Mouse (Mus musculus) limb, embryonic 11.5 days (tissue): ENCODE measurements around the gene 4930507D05Rik. TPM values are rescaled to one million over a fixed set of nuclear protein-coding genes. Genes with fewer than 3 reads are reported as not detected.
A peak's percentile ranks its signal among the peaks of the same experiment; 100 is the strongest.

Experiments used
- ATAC-seq: fragments of 200-750 bp; cut with Nextera tagmentation; 2 replicates; pipeline ENCODE4 v1.8.0; 2017; ENCODE audit warnings: low read depth; ENCODE audit not compliant: insufficient number of reproducible peaks, low FRiP score, low TSS enrichment
- DNase-seq: peaks from one replicate; pipeline ENCODE4 v3.0.0-alpha.2; 2015; ENCODE audit warnings: low spot score
- H3K27ac ChIP-seq: fragments of 300-500 bp; sonication (generic); replicated peaks from 2 replicates; pipeline ENCODE4 v1.5.1; 2014; ENCODE audit warnings: low read depth, mild to moderate bottlenecking, low read length
- H3K27me3 ChIP-seq: fragments of 300-500 bp; sonication (generic); 2 replicates; pipeline ENCODE4 v1.6.1; 2014; ENCODE audit warnings: mild to moderate bottlenecking, low read length, mixed read lengths; ENCODE audit not compliant: control insufficient read depth, insufficient read depth
- H3K36me3 ChIP-seq: fragments of 300-500 bp; sonication (generic); 2 replicates; pipeline ENCODE4 v1.6.1; 2014; ENCODE audit warnings: mild to moderate bottlenecking, low read length, moderate library complexity, mixed read lengths; ENCODE audit not compliant: control insufficient read depth, insufficient read depth
- H3K4me1 ChIP-seq: fragments of 300-500 bp; sonication (generic); 2 replicates; pipeline ENCODE4 v1.6.1; 2014; ENCODE audit warnings: low read length, mixed read lengths; ENCODE audit not compliant: control insufficient read depth, insufficient read depth
- H3K4me2 ChIP-seq: fragments of 300-500 bp; sonication (generic); 2 replicates; pipeline ENCODE4 v1.6.1; 2014; ENCODE audit warnings: low read depth, mild to moderate bottlenecking, moderate library complexity; ENCODE audit not compliant: severe bottlenecking
- H3K4me3 ChIP-seq: fragments of 300-500 bp; sonication (generic); 2 replicates; pipeline ENCODE4 v1.5.1; 2014; ENCODE audit warnings: low read depth, low read length
- H3K9ac ChIP-seq: fragments of 300-500 bp; sonication (generic); 2 replicates; pipeline ENCODE4 v1.6.1; 2014; ENCODE audit warnings: mild to moderate bottlenecking, low read length
- H3K9me3 ChIP-seq: fragments of 300-500 bp; sonication (generic); 2 replicates; pipeline ENCODE4 v1.6.1; 2016; ENCODE audit warnings: low read length; ENCODE audit not compliant: control insufficient read depth
- WGBS: fragments of 180-500 bp; shearing (Covaris S2); extraction: QIAGEN DNeasy Blood & Tissue Kit; methylation state at CpG from one replicate; pipeline ENCODE4 v1.1.7; 2014; 5-methylcytosine and 5-hydroxymethylcytosine counted together
- polyA plus RNA-seq: library from polyadenylated mRNA; unstranded; fragments of >200 nt; fragmentation: Nextera tagmentation; extraction: Ambion mirVana; gene quantifications from 2 replicates; pipeline ENCODE4 v1.2.1, GENCODE M21; 2014

The 4930507D05Rik gene
- polyA plus RNA-seq, 1 experiment from 2014 or later: 0.99 TPM

GRCm38 (mm10) chr10:62418831-62419356 lies 30.4 kb upstream of the 4930507D05Rik start:
- no peak overlapping the region for H3K4me2 ChIP-seq
- no peaks in the 10 kb centered on the region for H3K9me3 ChIP-seq
- no peaks in the 10 kb centered on the region for H3K4me1 ChIP-seq
- H3K27ac ChIP-seq: no peak overlapping the region
- H3K4me3 ChIP-seq: no peak overlapping the region
- no peak overlapping the region for H3K9ac ChIP-seq
- WGBS: 74% methylated on average over 7 of the region's 7 CpGs
- H3K27me3 ChIP-seq: no peaks in the 10 kb centered on the region
- no peaks in the 10 kb centered on the region for H3K36me3 ChIP-seq
- ATAC-seq (no peak), DNase-seq (no peak)

- DNase-seq (no peak), ATAC-seq (no peak)
- Histone ChIP-seq H3K4me1 (no peaks in the 10 kb centered on the region), H3K36me3 (no peaks in the 10 kb centered on the region), H3K4me3 (no peak overlapping the region), H3K27me3 (no peaks in the 10 kb centered on the region), H3K4me2 (no peak overlapping the region), H3K9me3 (no peaks in the 10 kb centered on the region), H3K9ac (no peak overlapping the region), H3K27ac (no peak overlapping the region)
- 73% methylated on average over 5 of the region's 5 CpGs for WGBS
Observed at GRCm38 (mm10) chr10:62419422-62419821, 29.9 kb upstream of the 4930507D05Rik start.

GRCm38 (mm10) chr10:62420399-62420798 lies 28.9 kb upstream of the 4930507D05Rik start:
- no peaks in the 10 kb centered on the region for H3K9me3 ChIP-seq
- H3K4me3 ChIP-seq: no peak overlapping the region
- no peak overlapping the region for H3K4me2 ChIP-seq
- H3K27me3 ChIP-seq: no peaks in the 10 kb centered on the region
- no peak overlapping the region for H3K9ac ChIP-seq
- no peak overlapping the region for H3K27ac ChIP-seq
- ATAC-seq: no peak
- 82% methylated on average over 6 of the region's 6 CpGs for WGBS
- peaks cover under 1% of the 10 kb centered on the region; the same call in 1 of the 2 replicates for H3K4me1 ChIP-seq
- no peak for DNase-seq
- no peaks in the 10 kb centered on the region for H3K36me3 ChIP-seq

- H3K27me3 ChIP-seq: no peaks in the 10 kb centered on the region
- H3K4me1 ChIP-seq: peaks cover 4% of the 10 kb centered on the region; the same call in 1 of the 2 replicates
- no peak overlapping the region for H3K4me3 ChIP-seq
- H3K36me3 ChIP-seq: no peaks in the 10 kb centered on the region
- H3K4me2 ChIP-seq: no peak overlapping the region
- ATAC-seq: no peak
- no peak overlapping the region for H3K27ac ChIP-seq
- 94% methylated on average over 3 of the region's 3 CpGs for WGBS
- DNase-seq: no peak
- no peaks in the 10 kb centered on the region for H3K9me3 ChIP-seq
- no peak overlapping the region for H3K9ac ChIP-seq
Observed at GRCm38 (mm10) chr10:62421127-62421526, 28.2 kb upstream of the 4930507D05Rik start.

GRCm38 (mm10) chr10:62422255-62422654 lies 27.0 kb upstream of the 4930507D05Rik start, which contains the start of gene Hkdc1:
TSS of gene Hkdc1 (minus strand) at chr10:62422491.
- Histone ChIP-seq H3K4me3 (no peak within 1 kb of the TSS), H3K4me1 (peaks cover 6% of the 10 kb centered on the region; the same call in 1 of the 2 replicates), H3K27me3 (no peaks in the 10 kb centered on the region), H3K9me3 (no peaks in the 10 kb centered on the region), H3K4me2 (no peak within 1 kb of the TSS), H3K9ac (no peak within 1 kb of the TSS), H3K36me3 (no peaks in the 10 kb centered on the region), H3K27ac (no peak within 1 kb of the TSS)
- WGBS: 33% methylated on average over 15 of the region's 15 CpGs
- DNase-seq: peak; percentile 41
- ATAC-seq: no peak

GRCm38 (mm10) chr10:62425081-62425871 lies 24.0 kb upstream of the 4930507D05Rik start:
- H3K27ac ChIP-seq: peak overlapping the region; percentile 30; the same call in 1 of the 2 replicates
- ATAC-seq: peak; percentile 65
- 33% methylated on average over 9 of the region's 9 CpGs for WGBS

GRCm38 (mm10) chr10:62430427-62430826 lies 18.9 kb upstream of the 4930507D05Rik start:
- H3K27me3 ChIP-seq: no peaks in the 10 kb centered on the region
- no peak overlapping the region for H3K9ac ChIP-seq
- no peak for DNase-seq
- WGBS: 93% methylated on average over 5 of the region's 5 CpGs
- ATAC-seq: no peak
- peaks cover 28% of the 10 kb centered on the region for H3K36me3 ChIP-seq
- no peaks in the 10 kb centered on the region for H3K9me3 ChIP-seq
- H3K4me2 ChIP-seq: no peak overlapping the region
- no peak overlapping the region for H3K27ac ChIP-seq
- H3K4me3 ChIP-seq: no peak overlapping the region
- H3K4me1 ChIP-seq: peaks cover 6% of the 10 kb centered on the region; the same call in 1 of the 2 replicates

More at GRCm38 (mm10) chr10:62425081-62425871, 24.0 kb upstream of the 4930507D05Rik start:
- H3K9me3 ChIP-seq: no peaks in the 10 kb centered on the region
- H3K4me2 ChIP-seq: no peak overlapping the region
- peaks cover 6% of the 10 kb centered on the region; the same call in 1 of the 2 replicates for H3K4me1 ChIP-seq
- no peak overlapping the region for H3K9ac ChIP-seq
- H3K36me3 ChIP-seq: peaks cover 7% of the 10 kb centered on the region; the same call in 1 of the 2 replicates
- no peaks in the 10 kb centered on the region for H3K27me3 ChIP-seq
- H3K4me3 ChIP-seq: no peak overlapping the region
- DNase-seq: peak; percentile 45

GRCm38 (mm10) chr10:62450280-62450640 lies 971 bp downstream of the 4930507D05Rik start:
- Histone ChIP-seq H3K4me1 (peaks cover 5% of the 10 kb centered on the region), H3K27ac (no peak overlapping the region), H3K4me3 (peak overlapping the region; percentile 99), H3K9me3 (no peaks in the 10 kb centered on the region), H3K36me3 (peaks cover 8% of the 10 kb centered on the region), H3K27me3 (no peaks in the 10 kb centered on the region), H3K4me2 (peak overlapping the region; percentile 69), H3K9ac (peak overlapping the region; percentile 94)
- DNase-seq: no peak
- no peak; the same call in 1 of the 2 replicates for ATAC-seq
- 37% methylated on average over 18 of the region's 18 CpGs for WGBS
